Mouse (Mus musculus): Measurements from ENCODE around the gene Eral1. TPM values are rescaled to one million over a fixed set of nuclear protein-coding genes. Genes with fewer than 3 reads are reported as not detected.
A peak's percentile ranks its signal among the peaks of the same experiment; 100 is the strongest.
"Not testable (repeated sequence)": the region's sequence is repeated elsewhere in the genome, so short reads cannot be mapped to it uniquely, and the experiment has no call there.

The Eral1 gene
- polyA plus RNA-seq, 1 experiment from 2014 or later: 40.1 TPM

DNA sequence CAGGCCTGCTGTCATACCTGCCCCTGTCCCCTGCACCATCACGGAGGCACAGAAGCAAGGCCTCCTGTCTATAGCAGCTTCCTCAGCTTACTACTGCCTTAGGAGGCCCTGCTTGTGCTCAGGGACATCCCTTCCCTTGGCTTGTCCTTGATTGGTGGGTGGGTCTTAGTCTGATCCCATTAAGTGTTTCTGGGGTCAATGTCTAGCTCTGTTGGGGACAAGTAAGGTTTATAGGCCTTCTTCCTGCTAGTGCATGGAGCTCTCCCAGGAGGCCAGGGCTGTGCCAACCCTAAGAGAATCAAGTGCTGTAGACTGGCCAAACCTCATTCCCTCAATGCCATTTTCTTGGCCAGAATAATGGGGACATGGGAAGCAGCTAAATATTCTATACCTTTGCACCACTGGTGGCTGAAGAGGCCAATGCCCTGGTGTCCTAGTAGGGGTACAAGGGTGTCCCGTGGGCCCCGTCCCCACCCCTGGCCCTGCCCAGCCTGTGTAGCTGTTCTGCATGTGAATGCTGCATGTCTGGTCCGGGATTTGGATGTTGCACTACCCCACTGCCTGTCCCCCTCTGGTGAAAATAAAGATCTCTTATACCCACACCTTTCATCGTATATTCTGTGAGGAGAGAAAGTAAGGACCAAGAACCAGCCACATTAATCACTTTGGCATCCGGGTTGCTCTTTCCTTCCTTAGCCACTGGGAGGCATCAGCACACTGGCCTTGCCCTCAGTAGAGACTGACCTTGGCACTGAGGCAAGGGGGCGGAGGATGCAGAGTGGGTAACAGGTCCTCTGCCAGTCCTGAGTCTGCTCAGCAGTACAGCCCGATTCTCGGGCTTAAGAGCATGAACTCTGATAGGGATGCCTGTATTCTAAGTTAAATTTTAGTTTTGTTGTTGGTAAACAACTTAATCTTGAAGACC, 20.1 kb downstream of the Eral1 start:
- Histone ChIP-seq H3K27ac (ENCODE audit: low read depth, low read length) (no peak overlapping the region), H3K4me2 (replicated peaks; ENCODE audit: low read depth, low read length) (no peak overlapping the region), H3K4me1 (ENCODE audit: control insufficient read depth, insufficient read depth, low read length) (no peaks in the 10 kb centered on the region), H3K4me3 (ENCODE audit: low read length) (no peak overlapping the region), H3K9me3 (ENCODE audit: control insufficient read depth, low read length) (no peaks in the 10 kb centered on the region), H3K9ac (ENCODE audit: low read depth, low read length) (no peak overlapping the region), H3K27me3 (ENCODE audit: control insufficient read depth, insufficient read depth, low read length) (no peaks in the 10 kb centered on the region), H3K36me3 (ENCODE audit: control insufficient read depth, insufficient read depth, low read length) (peaks cover 32% of the 10 kb centered on the region)
- peak; percentile 75; the same call in 1 of the 2 replicates for ATAC-seq (ENCODE audit: low FRiP score, low TSS enrichment)
- 52% methylated on average over 9 of the region's 9 CpGs for WGBS

DNA sequence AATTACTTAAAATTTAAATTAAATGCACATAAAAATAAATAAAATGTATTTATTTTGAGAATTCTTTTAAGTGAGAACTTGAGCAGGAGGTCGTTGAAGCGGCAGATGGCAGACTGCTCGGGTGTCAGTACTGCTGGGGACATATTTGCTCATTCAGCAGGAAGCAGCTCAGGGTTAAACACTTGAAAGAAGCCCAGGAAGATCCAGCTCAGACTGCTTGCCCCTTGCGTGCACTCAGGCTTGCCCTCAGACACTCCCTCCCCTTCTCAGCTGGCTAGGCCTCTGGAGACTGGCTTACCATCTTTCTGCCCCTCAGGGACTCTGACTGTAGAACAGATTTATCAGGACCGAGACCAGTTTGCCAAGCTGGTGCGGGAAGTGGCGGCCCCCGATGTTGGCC, 23.2 kb downstream of the Eral1 start:
- Histone ChIP-seq H3K27ac (ENCODE audit: low read depth, low read length) (no peak overlapping the region), H3K4me3 (ENCODE audit: low read length) (no peak overlapping the region), H3K4me1 (ENCODE audit: control insufficient read depth, insufficient read depth, low read length) (no peaks in the 10 kb centered on the region), H3K4me2 (replicated peaks; ENCODE audit: low read depth, low read length) (no peak overlapping the region), H3K9me3 (ENCODE audit: control insufficient read depth, low read length) (no peaks in the 10 kb centered on the region), H3K36me3 (ENCODE audit: control insufficient read depth, insufficient read depth, low read length) (peaks cover 45% of the 10 kb centered on the region), H3K9ac (ENCODE audit: low read depth, low read length) (no peak overlapping the region), H3K27me3 (ENCODE audit: control insufficient read depth, insufficient read depth, low read length) (no peaks in the 10 kb centered on the region)
- 62% methylated on average over 8 of the region's 8 CpGs for WGBS
- no peak for ATAC-seq (ENCODE audit: low FRiP score, low TSS enrichment)

GRCm38 (mm10) chr11:78053078-78053477, 27.1 kb downstream of the Eral1 start:
- H3K9ac ChIP-seq (ENCODE audit: low read depth, low read length): no peak overlapping the region
- H3K27ac ChIP-seq (ENCODE audit: low read depth, low read length): no peak overlapping the region
- no peak overlapping the region for H3K4me3 ChIP-seq (ENCODE audit: low read length)
- ATAC-seq (ENCODE audit: low FRiP score, low TSS enrichment): no peak
- H3K9me3 ChIP-seq (ENCODE audit: control insufficient read depth, low read length): no peaks in the 10 kb centered on the region
- 87% methylated on average over 8 of the region's 8 CpGs for WGBS
- no peaks in the 10 kb centered on the region for H3K27me3 ChIP-seq (ENCODE audit: control insufficient read depth, insufficient read depth, low read length)
- H3K4me2 ChIP-seq (replicated peaks; ENCODE audit: low read depth, low read length): no peak overlapping the region
- H3K36me3 ChIP-seq (ENCODE audit: control insufficient read depth, insufficient read depth, low read length): peaks cover 31% of the 10 kb centered on the region
- no peaks in the 10 kb centered on the region for H3K4me1 ChIP-seq (ENCODE audit: control insufficient read depth, insufficient read depth, low read length)

- H3K4me1 ChIP-seq (ENCODE audit: control insufficient read depth, insufficient read depth, low read length); H3K4me3 ChIP-seq (ENCODE audit: low read length); H3K4me2 ChIP-seq (replicated peaks; ENCODE audit: low read depth, low read length); H3K27me3 ChIP-seq (ENCODE audit: control insufficient read depth, insufficient read depth, low read length); ATAC-seq (ENCODE audit: low FRiP score, low TSS enrichment); H3K9me3 ChIP-seq (ENCODE audit: control insufficient read depth, low read length); H3K27ac ChIP-seq (ENCODE audit: low read depth, low read length); H3K36me3 ChIP-seq (ENCODE audit: control insufficient read depth, insufficient read depth, low read length); H3K9ac ChIP-seq (ENCODE audit: low read depth, low read length): not testable (repeated sequence)
- 91% methylated on average over 4 of the region's 4 CpGs for WGBS
Measured at GRCm38 (mm10) chr11:78048637-78049036, 31.5 kb downstream of the Eral1 start.

- 72% methylated on average over 5 of the region's 5 CpGs for WGBS
- no peaks in the 10 kb centered on the region for H3K9me3 ChIP-seq (ENCODE audit: control insufficient read depth, low read length)
- peak; percentile 55; the same call in 1 of the 2 replicates for ATAC-seq (ENCODE audit: low FRiP score, low TSS enrichment)
- no peak overlapping the region for H3K4me2 ChIP-seq (replicated peaks; ENCODE audit: low read depth, low read length)
- no peak overlapping the region for H3K9ac ChIP-seq (ENCODE audit: low read depth, low read length)
- no peaks in the 10 kb centered on the region for H3K4me1 ChIP-seq (ENCODE audit: control insufficient read depth, insufficient read depth, low read length)
- no peak overlapping the region for H3K4me3 ChIP-seq (ENCODE audit: low read length)
- no peaks in the 10 kb centered on the region for H3K27me3 ChIP-seq (ENCODE audit: control insufficient read depth, insufficient read depth, low read length)
- H3K36me3 ChIP-seq (ENCODE audit: control insufficient read depth, insufficient read depth, low read length): 0 out of 2 replicates have a peak, but pooled peaks cover 3% of the 10 kb centered on the region
- H3K27ac ChIP-seq (ENCODE audit: low read depth, low read length): no peak overlapping the region
Measured at GRCm38 (mm10) chr11:78044758-78045251, 35.4 kb downstream of the Eral1 start.

- H3K36me3 ChIP-seq (ENCODE audit: control insufficient read depth, insufficient read depth, low read length); H3K27ac ChIP-seq (ENCODE audit: low read depth, low read length); H3K4me2 ChIP-seq (replicated peaks; ENCODE audit: low read depth, low read length); H3K9me3 ChIP-seq (ENCODE audit: control insufficient read depth, low read length); H3K4me3 ChIP-seq (ENCODE audit: low read length); ATAC-seq (ENCODE audit: low FRiP score, low TSS enrichment); H3K27me3 ChIP-seq (ENCODE audit: control insufficient read depth, insufficient read depth, low read length); H3K9ac ChIP-seq (ENCODE audit: low read depth, low read length); H3K4me1 ChIP-seq (ENCODE audit: control insufficient read depth, insufficient read depth, low read length): not testable (repeated sequence)
- WGBS: 95% methylated on average over 4 of the region's 4 CpGs
Measured at GRCm38 (mm10) chr11:78042290-78042870, 37.8 kb downstream of the Eral1 start.

DNA sequence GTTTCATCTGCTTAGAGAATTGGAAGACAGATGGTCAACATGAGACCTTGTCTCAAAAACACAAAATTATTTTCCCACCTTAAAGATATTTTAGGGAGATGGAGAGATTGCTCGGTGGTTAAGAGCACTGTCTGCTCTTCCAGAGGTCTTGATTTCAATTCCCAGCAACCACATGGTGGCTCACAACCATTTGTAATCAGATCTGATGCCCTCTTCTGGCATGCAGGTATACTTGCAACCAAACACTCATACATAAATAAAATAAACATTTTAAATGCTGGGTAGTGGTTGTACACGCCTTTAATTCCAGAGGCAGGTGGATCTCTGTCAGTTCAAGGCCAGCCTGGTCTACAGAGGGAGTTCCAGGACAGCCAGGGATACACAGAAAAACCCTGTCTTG, 39.3 kb downstream of the Eral1 start:
- Histone ChIP-seq H3K36me3 (ENCODE audit: control insufficient read depth, insufficient read depth, low read length) (0 out of 2 replicates have a peak, but pooled peaks cover 6% of the 10 kb centered on the region), H3K27ac (ENCODE audit: low read depth, low read length) (no peak overlapping the region), H3K27me3 (ENCODE audit: control insufficient read depth, insufficient read depth, low read length) (no peaks in the 10 kb centered on the region), H3K9me3 (ENCODE audit: control insufficient read depth, low read length) (no peaks in the 10 kb centered on the region), H3K4me3 (ENCODE audit: low read length) (no peak overlapping the region), H3K4me1 (ENCODE audit: control insufficient read depth, insufficient read depth, low read length) (peaks cover 8% of the 10 kb centered on the region; the same call in 1 of the 2 replicates), H3K9ac (ENCODE audit: low read depth, low read length) (no peak overlapping the region), H3K4me2 (replicated peaks; ENCODE audit: low read depth, low read length) (no peak overlapping the region)
- 68% methylated on average over 2 of the region's 2 CpGs for WGBS
- ATAC-seq (ENCODE audit: low FRiP score, low TSS enrichment): no peak

DNA sequence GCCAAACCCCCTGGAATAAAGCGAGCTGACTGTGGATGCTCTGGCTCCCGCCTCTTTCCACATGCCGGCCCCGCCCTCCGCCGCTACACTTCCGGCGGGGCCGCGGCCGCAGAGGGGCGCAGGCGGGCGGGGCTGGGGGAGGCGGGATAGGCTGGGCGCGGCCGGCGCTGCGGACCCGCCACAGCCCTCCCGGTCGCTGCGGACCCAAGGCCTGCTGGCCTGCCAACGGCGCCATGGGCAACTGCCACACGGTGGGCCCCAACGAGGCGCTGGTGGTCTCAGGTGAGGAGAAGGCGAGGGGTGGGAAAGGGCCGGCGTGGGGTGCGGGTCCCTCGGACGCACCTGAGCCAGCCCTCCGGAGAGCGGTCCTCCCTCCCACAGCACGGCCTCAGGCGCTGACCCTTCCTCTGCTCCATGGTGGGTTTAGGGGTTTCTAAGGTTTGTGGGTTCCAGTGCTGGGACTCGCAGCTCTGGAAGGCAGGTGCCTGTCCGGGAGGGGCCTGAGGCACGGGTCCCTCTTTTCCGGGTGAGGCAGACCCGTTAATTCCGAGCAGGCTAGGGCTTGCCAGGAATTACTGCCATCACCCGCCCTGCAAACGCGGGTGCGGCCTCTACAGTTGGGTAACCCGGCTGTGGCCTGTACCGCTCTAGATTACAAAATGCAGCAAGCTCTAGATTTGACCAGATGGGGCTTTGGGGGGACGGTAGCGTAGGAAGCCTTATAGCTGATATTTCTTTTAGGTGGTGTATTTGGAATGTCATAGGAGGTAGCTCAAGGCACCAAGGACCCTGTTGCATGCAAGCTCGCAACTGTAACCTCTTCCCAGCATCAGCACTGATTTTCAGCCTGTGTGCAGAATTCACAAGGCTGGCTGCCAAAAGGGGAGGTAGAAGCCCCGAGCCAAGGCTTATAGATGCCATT, 42.1 kb downstream of the Eral1 start, which contains the start of gene Flot2:
Gene Flot2 (plus strand): TSS at position 101 of the 922 bp plus-strand sequence.
- peaks cover 8% of the 10 kb centered on the region; the same call in 1 of the 2 replicates for H3K4me1 ChIP-seq (ENCODE audit: control insufficient read depth, insufficient read depth, low read length)
- WGBS: 2% methylated on average over 54 of the region's 55 CpGs
- H3K36me3 ChIP-seq (ENCODE audit: control insufficient read depth, insufficient read depth, low read length): peaks cover 12% of the 10 kb centered on the region; the same call in 1 of the 2 replicates

More for the DNA sequence above, 42.1 kb downstream of the Eral1 start, which contains the start of gene Flot2:
- peak; percentile 91 for ATAC-seq (ENCODE audit: low FRiP score, low TSS enrichment)
- no peaks in the 10 kb centered on the region for H3K27me3 ChIP-seq (ENCODE audit: control insufficient read depth, insufficient read depth, low read length)
- peak within 1 kb of the TSS; percentile 70 for H3K4me2 ChIP-seq (replicated peaks; ENCODE audit: low read depth, low read length)
- no peaks in the 10 kb centered on the region for H3K9me3 ChIP-seq (ENCODE audit: control insufficient read depth, low read length)
- H3K4me3 ChIP-seq (ENCODE audit: low read length): peak within 1 kb of the TSS; percentile 74
- peak within 1 kb of the TSS; percentile 79 for H3K9ac ChIP-seq (ENCODE audit: low read depth, low read length)
- peak within 1 kb of the TSS; percentile 1; the same call in 1 of the 2 replicates for H3K27ac ChIP-seq (ENCODE audit: low read depth, low read length)

Measured in kidney, embryonic 14.5 days (tissue).